ENCODE assay signal across 14 mouse cellular contexts in the genomic region with DNA sequence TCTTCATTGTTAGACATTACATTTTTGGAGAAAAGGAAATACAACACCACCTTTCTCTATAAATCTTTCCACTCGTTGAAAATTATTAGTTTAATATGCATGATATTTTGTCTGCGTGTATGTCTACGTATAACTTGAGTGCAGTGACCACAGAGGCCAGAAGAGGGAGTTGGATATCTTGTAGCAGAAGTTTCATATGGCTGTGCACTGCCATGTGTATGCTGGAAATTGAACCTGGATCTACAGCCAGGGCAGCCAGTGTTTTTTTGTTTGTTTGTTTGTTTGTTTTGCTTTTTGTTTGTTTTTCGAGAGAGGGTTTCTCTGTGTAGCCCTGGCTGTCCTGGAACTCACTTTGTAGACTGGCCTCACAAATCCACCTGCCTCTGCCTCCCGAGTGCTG. TPM values are rescaled to one million over a fixed set of nuclear protein-coding genes. Genes with fewer than 3 reads are reported as not detected.
DNase-seq lines count a peak whose midpoint lies in the region; ATAC-seq and TF ChIP-seq lines count a peak whose summit lies in the region.
"Had no signal": no experiment of that assay in that cellular context is flagged by ENCODE, and none has a peak within 500 bp of the region (broad histone marks: within the 10 kb centered on the region; RNA-seq: fewer than 3 reads in every experiment).

No protein-coding gene starts in this region.

- no peak overlapping the region for H3K27ac ChIP-seq in hindbrain, postnatal 0 days
- no peak overlapping the region for H3K27ac ChIP-seq in hindbrain, embryonic 12.5 days
- H3K27ac ChIP-seq: hindbrain, embryonic 10.5 days; limb, embryonic 15.5 days had no signal

- DNase-seq in hindbrain, postnatal 0 days (ENCODE audit: low spot score) = no peak
- peak; percentile 39 for DNase-seq in lung, postnatal 36 days
- no peak for DNase-seq in lung, adult 2 months
- peak; percentile 17 for DNase-seq in CD4-positive helper T cell, adult 2 months (ENCODE audit: low read depth, low spot score)
- peak; percentile 44 for DNase-seq in induced T-regulatory cell, adult 2 months (ENCODE audit: low read depth)
- DNase-seq in urinary bladder, postnatal 10 days (ENCODE audit: low spot score) = no peak
- DNase-seq: cerebellum, postnatal 36 days; kidney, postnatal 10 days had no signal

- H3K9me3 ChIP-seq in hindbrain, postnatal 0 days (ENCODE audit: low read length) = no peaks in the 10 kb centered on the region
- H3K9me3 ChIP-seq in hindbrain, embryonic 12.5 days (replicated peaks) = no peaks in the 10 kb centered on the region
- H3K9me3 ChIP-seq: hindbrain, embryonic 10.5 days; limb, embryonic 15.5 days had no signal

- H3K9ac ChIP-seq in hindbrain, postnatal 0 days (replicated peaks; ENCODE audit: low read length) = no peak overlapping the region
- no peak overlapping the region for H3K9ac ChIP-seq in hindbrain, embryonic 12.5 days
- H3K9ac ChIP-seq: limb, embryonic 15.5 days had no signal

- no peaks in the 10 kb centered on the region for H3K27me3 ChIP-seq in hindbrain, postnatal 0 days (ENCODE audit: insufficient read depth, low read length)
- no peaks in the 10 kb centered on the region for H3K27me3 ChIP-seq in hindbrain, embryonic 12.5 days
- H3K27me3 ChIP-seq: limb, embryonic 15.5 days had no signal

- TF ChIP-seq CTCF in hindbrain, postnatal 0 days (IDR thresholded peaks at IDR 0.05; ENCODE audit: low read depth) = peak; percentile 41
- TF ChIP-seq CTCF in lung, adult 2 months (IDR thresholded peaks at IDR 0.05; ENCODE audit: insufficient read depth, low read length) = no peak

- TF ChIP-seq POLR2A in lung, adult 2 months (IDR thresholded peaks at IDR 0.05; ENCODE audit: borderline replicate concordance, extremely low read depth, low read depth, low read length) = no peak

- H3K4me3 ChIP-seq in hindbrain, postnatal 0 days (ENCODE audit: low read length) = no peak overlapping the region
- H3K4me3 ChIP-seq in hindbrain, embryonic 12.5 days = no peak overlapping the region
- no peak overlapping the region for H3K4me3 ChIP-seq in lung, adult 2 months (replicated peaks; ENCODE audit: extremely low read depth, low read depth, low read length)
- H3K4me3 ChIP-seq: hindbrain, embryonic 10.5 days; limb, embryonic 15.5 days; myocyte had no signal

- H3K4me1 ChIP-seq in hindbrain, postnatal 0 days (ENCODE audit: insufficient read depth, low read length) = peaks cover 5% of the 10 kb centered on the region
- peaks cover 5% of the 10 kb centered on the region for H3K4me1 ChIP-seq in hindbrain, embryonic 12.5 days
- H3K4me1 ChIP-seq in lung, adult 2 months (ENCODE audit: control insufficient read depth, insufficient read depth, low read length) = peaks cover 5% of the 10 kb centered on the region

- ATAC-seq in hindbrain, postnatal 0 days = no peak
- ATAC-seq in hindbrain, embryonic 12.5 days (ENCODE audit: low FRiP score) = no peak
- ATAC-seq in granulocyte monocyte progenitor cell, adult 5-6 weeks (replicated peaks; ENCODE audit: poor library complexity, severe bottlenecking) = no peak; the same call in 1 of the 2 replicates

- peaks cover 13% of the 10 kb centered on the region for H3K36me3 ChIP-seq in hindbrain, postnatal 0 days (ENCODE audit: insufficient read depth, low read length)
- peaks cover 23% of the 10 kb centered on the region for H3K36me3 ChIP-seq in hindbrain, embryonic 12.5 days

- 97% methylated on average over 5 of the region's 5 CpGs for WGBS in hindbrain, postnatal 0 days
- WGBS in hindbrain, embryonic 12.5 days = 99% methylated on average over 5 of the region's 5 CpGs
- 94% methylated on average over 5 of the region's 5 CpGs for WGBS in lung, adult 2 months

- H3K4me2 ChIP-seq in hindbrain, postnatal 0 days (ENCODE audit: low read depth, low read length) = no peak overlapping the region
- H3K4me2 ChIP-seq in hindbrain, embryonic 12.5 days (replicated peaks) = no peak overlapping the region
- H3K4me2 ChIP-seq: heart, embryonic 11.5 days; limb, embryonic 15.5 days had no signal

RNA-seq across cellular contexts. Expression of a gene that starts 4.9 kb away (rescaled TPM):
- 3.6 and 3.8 TPM in 2 replicates for total RNA-seq in hindbrain, postnatal 0 days (2014; rRNA removed)
- 1.5 and 1.8 TPM in 2 replicates for polyA plus RNA-seq in hindbrain, postnatal 0 days (2015; fragmentation: Nextera tagmentation; extraction: Ambion mirVana)
- polyA plus RNA-seq in hindbrain, embryonic 12.5 days (2016; fragmentation: Nextera tagmentation; extraction: Ambion mirVana) = 3.4 and 4.0 TPM in 2 replicates
- 2.5 and 4.1 TPM in 2 replicates for polyA plus RNA-seq in lung, adult 2 months (2012; rRNA removed)
- total RNA-seq in granulocyte monocyte progenitor cell, adult 5-6 weeks (2014; fragmentation: Nextera tagmentation) = 5.8 and 7.5 TPM in 2 replicates
- 1.2 and 2.2 TPM in 2 replicates for total RNA-seq in granulocyte monocyte progenitor cell, adult 5-6 weeks (2017)

RNA-seq across cellular contexts. Expression of a gene that starts 28.5 kb away (rescaled TPM):
- total RNA-seq in hindbrain, postnatal 0 days (2014; rRNA removed) = 19.0 and 26.1 TPM in 2 replicates
- 49.2 and 50.8 TPM in 2 replicates for polyA plus RNA-seq in hindbrain, postnatal 0 days (2015; fragmentation: Nextera tagmentation; extraction: Ambion mirVana)
- polyA plus RNA-seq in hindbrain, embryonic 12.5 days (2016; fragmentation: Nextera tagmentation; extraction: Ambion mirVana) = 36.0 and 38.9 TPM in 2 replicates
- polyA plus RNA-seq in lung, adult 2 months (2012; rRNA removed) = 5.9 and 6.3 TPM in 2 replicates
- 20.4 and 31.6 TPM in 2 replicates for total RNA-seq in granulocyte monocyte progenitor cell, adult 5-6 weeks (2014; fragmentation: Nextera tagmentation)
- 25.5 and 40.2 TPM in 2 replicates for total RNA-seq in granulocyte monocyte progenitor cell, adult 5-6 weeks (2017)

RNA-seq across cellular contexts. Expression of a gene that starts 35.9 kb away (rescaled TPM):
- 9.9 and 10.3 TPM in 2 replicates for total RNA-seq in hindbrain, postnatal 0 days (2014; rRNA removed)
- 14.5 and 15.0 TPM in 2 replicates for polyA plus RNA-seq in hindbrain, postnatal 0 days (2015; fragmentation: Nextera tagmentation; extraction: Ambion mirVana)
- polyA plus RNA-seq in hindbrain, embryonic 12.5 days (2016; fragmentation: Nextera tagmentation; extraction: Ambion mirVana) = 17.1 and 19.8 TPM in 2 replicates
- 5.2 and 6.0 TPM in 2 replicates for polyA plus RNA-seq in lung, adult 2 months (2012; rRNA removed)
- total RNA-seq in granulocyte monocyte progenitor cell, adult 5-6 weeks (2014; fragmentation: Nextera tagmentation) = 19.7 and 22.7 TPM in 2 replicates
- 4.6 and 9.0 TPM in 2 replicates for total RNA-seq in granulocyte monocyte progenitor cell, adult 5-6 weeks (2017)

RNA-seq across cellular contexts. Expression of a gene that starts 37.7 kb away (rescaled TPM):
- total RNA-seq in hindbrain, postnatal 0 days (2014; rRNA removed) = 73.2 and 77.4 TPM in 2 replicates
- 101 and 103 TPM in 2 replicates for polyA plus RNA-seq in hindbrain, postnatal 0 days (2015; fragmentation: Nextera tagmentation; extraction: Ambion mirVana)
- polyA plus RNA-seq in hindbrain, embryonic 12.5 days (2016; fragmentation: Nextera tagmentation; extraction: Ambion mirVana) = 13.4 and 18.6 TPM in 2 replicates
- 11.3 and 14.4 TPM in 2 replicates for polyA plus RNA-seq in lung, adult 2 months (2012; rRNA removed)
- total RNA-seq in granulocyte monocyte progenitor cell, adult 5-6 weeks (2014; fragmentation: Nextera tagmentation) = 13.7 and 28.2 TPM in 2 replicates
- 18.2 and 35.0 TPM in 2 replicates for total RNA-seq in granulocyte monocyte progenitor cell, adult 5-6 weeks (2017)

RNA-seq across cellular contexts. Expression of a gene that starts 38.1 kb away (rescaled TPM):
- total RNA-seq in hindbrain, postnatal 0 days (2014; rRNA removed) = 25.0 and 30.5 TPM in 2 replicates
- 8.4 and 8.8 TPM in 2 replicates for polyA plus RNA-seq in hindbrain, postnatal 0 days (2015; fragmentation: Nextera tagmentation; extraction: Ambion mirVana)
- polyA plus RNA-seq in hindbrain, embryonic 12.5 days (2016; fragmentation: Nextera tagmentation; extraction: Ambion mirVana) = 25.8 and 28.2 TPM in 2 replicates
- 8.7 and 17.2 TPM in 2 replicates for polyA plus RNA-seq in lung, adult 2 months (2012; rRNA removed)
- total RNA-seq in granulocyte monocyte progenitor cell, adult 5-6 weeks (2014; fragmentation: Nextera tagmentation) = 47.0 and 49.0 TPM in 2 replicates
- 35.5 and 43.8 TPM in 2 replicates for total RNA-seq in granulocyte monocyte progenitor cell, adult 5-6 weeks (2017)

Comparison
In these comparisons a context has a peak if more than half of its experiments do, and no peak if none do; other contexts are left out.
1. DNase-seq: peak in lung, postnatal 36 days (single experiment), CD4-positive helper T cell, adult 2 months (single experiment) and induced T-regulatory cell, adult 2 months (single experiment); none in hindbrain, postnatal 0 days (single experiment), lung, adult 2 months (single experiment) and urinary bladder, postnatal 10 days (single experiment).